Mouse (Mus musculus): ENCODE results near the gene Ranbp2.
"Not testable (repeated sequence)": the region's sequence is repeated elsewhere in the genome, so short reads cannot be mapped to it uniquely, and the experiment has no call there.

Gene Ranbp2

GRCm38 (mm10) chr10:58496732-58497131, 50.0 kb downstream of the Ranbp2 start:
- in situ Hi-C loops (cut with MboI, MseI) = loop anchor here (25.0 kb wide), 1 partner anchor 841 kb away; no protein-coding TSS in a partner anchor

GRCm38 (mm10) chr10:58497320-58498284, 50.9 kb downstream of the Ranbp2 start, which contains the start of gene Ccdc138:
Ccdc138 (plus strand) TSS chr10:58497948.
- in situ Hi-C loops (cut with MboI, MseI) = loop anchor here (25.0 kb wide), 1 partner anchor 840 kb away; no protein-coding TSS in a partner anchor

GRCm38 (mm10) chr10:58498516-58498915, 51.8 kb downstream of the Ranbp2 start:
- in situ Hi-C loops (cut with MboI, MseI) = loop anchor here (25.0 kb wide), 1 partner anchor 839 kb away; no protein-coding TSS in a partner anchor

- in situ Hi-C loops (cut with MboI, MseI) = no loop called here
Measured at GRCm38 (mm10) chr10:58529358-58529757, 82.6 kb downstream of the Ranbp2 start.

GRCm38 (mm10) chr10:58530896-58531790, 84.4 kb downstream of the Ranbp2 start:
- in situ Hi-C loops (cut with MboI, MseI) = no loop called here

- in situ Hi-C loops (cut with MboI, MseI) = no loop called here
Measured at GRCm38 (mm10) chr10:58532177-58532576, 85.5 kb downstream of the Ranbp2 start.

GRCm38 (mm10) chr10:58536276-58536675, 89.6 kb downstream of the Ranbp2 start:
- in situ Hi-C loops (cut with MboI, MseI) = not testable (repeated sequence)

GRCm38 (mm10) chr10:58540613-58541012, 93.9 kb downstream of the Ranbp2 start:
- in situ Hi-C loops (cut with MboI, MseI) = loop anchor here (10.0 kb wide), 1 partner anchor 544 kb away; no protein-coding TSS in a partner anchor

Measured in T-helper 1 cell (primary cell).